Mouse (Mus musculus) neural tube, embryonic 10.5 days (tissue): ENCODE results near the gene Irak1.

ENCODE experiments used
- DNase-seq: peaks from one replicate; pipeline ENCODE4 v3.0.0-alpha.2; 2017; ENCODE audit warnings: low spot score; ENCODE audit errors: extremely low spot score

Gene Irak1

GRCm38 (mm10) chrX:74023188-74024049, at the start of gene Irak1:
TSS of gene Irak1 (minus strand) at chrX:74023918.
- DNase-seq, result peak; percentile 72

GRCm38 (mm10) chrX:74070794-74071193, 47.1 kb upstream of the Irak1 start:
- DNase-seq, result no peak

GRCm38 (mm10) chrX:74067891-74068290, 44.2 kb upstream of the Irak1 start:
- DNase-seq, result no peak

- DNase-seq, result no peak
These were observed 21.4 kb upstream of the Irak1 start for GRCm38 (mm10) chrX:74045107-74045506.

GRCm38 (mm10) chrX:74037702-74038375, 14.1 kb upstream of the Irak1 start:
- DNase-seq, result no peak

GRCm38 (mm10) chrX:74030000-74030399, 6.3 kb upstream of the Irak1 start:
- no peak for DNase-seq

GRCm38 (mm10) chrX:74022795-74023187, 927 bp downstream of the Irak1 start:
- no peak for DNase-seq

GRCm38 (mm10) chrX:74014597-74014996, 9.1 kb downstream of the Irak1 start:
- no peak for DNase-seq

GRCm38 (mm10) chrX:74008063-74008462, 15.7 kb downstream of the Irak1 start:
- DNase-seq, result no peak

GRCm38 (mm10) chrX:74006401-74006800, 17.3 kb downstream of the Irak1 start:
- no peak for DNase-seq

GRCm38 (mm10) chrX:74003644-74004043, 20.1 kb downstream of the Irak1 start:
- no peak for DNase-seq

- DNase-seq, result no peak
These were observed 22.7 kb downstream of the Irak1 start for GRCm38 (mm10) chrX:74001024-74001423.

GRCm38 (mm10) chrX:73998911-73999869, 24.5 kb downstream of the Irak1 start:
- DNase-seq, result peak; percentile 37

- no peak for DNase-seq
These were observed 45.9 kb downstream of the Irak1 start for GRCm38 (mm10) chrX:73977783-73978182.

GRCm38 (mm10) chrX:73976283-73976682, 47.4 kb downstream of the Irak1 start:
- DNase-seq, result no peak

GRCm38 (mm10) chrX:73972774-73973173, 50.9 kb downstream of the Irak1 start:
- no peak for DNase-seq

- DNase-seq, result no peak
These were observed 52.9 kb downstream of the Irak1 start for GRCm38 (mm10) chrX:73970781-73971180.

GRCm38 (mm10) chrX:73969729-73970128, 54.0 kb downstream of the Irak1 start:
- no peak for DNase-seq

GRCm38 (mm10) chrX:73969167-73969566, 54.6 kb downstream of the Irak1 start:
- no peak for DNase-seq

- peak; percentile 86 for DNase-seq
These were observed 56.3 kb downstream of the Irak1 start for GRCm38 (mm10) chrX:73967177-73968075.
